Mouse (Mus musculus): ENCODE data around the gene Hbb-bs. TPM values are rescaled to one million over a fixed set of nuclear protein-coding genes. Genes with fewer than 3 reads are reported as not detected.
"Not testable (repeated sequence)": the region's sequence is repeated elsewhere in the genome, so short reads cannot be mapped to it uniquely, and the experiment has no call there.

Gene Hbb-bs
- over 10,000 TPM in 1 of 2 experiments, 1,000 to 10,000 TPM in 1; 4,494 to 12,962 TPM for total RNA-seq (2021)

DNA sequence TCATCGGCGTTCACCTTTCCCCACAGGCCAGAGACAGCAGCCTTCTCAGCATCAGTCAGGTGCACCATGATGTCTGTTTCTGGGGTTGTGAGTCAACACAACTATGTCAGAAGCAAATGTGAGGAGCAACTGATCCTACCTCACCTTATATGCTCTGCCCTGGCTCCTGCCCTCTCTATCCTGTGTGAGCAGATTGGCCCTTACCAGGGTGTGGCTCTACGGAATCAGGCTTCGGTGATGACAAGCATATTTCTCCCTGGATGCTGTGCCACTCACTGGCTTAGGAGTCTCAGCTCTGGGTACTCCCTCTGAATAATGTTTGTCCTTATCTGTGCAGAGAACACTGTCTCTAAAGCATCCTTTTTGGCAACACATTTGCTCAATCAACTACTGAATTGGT lies at the start of gene Hbb-bs:
Gene Hbb-bs (minus strand): TSS at position 289 of the 400 bp plus-strand sequence.
- no peak for DNase-seq

DNA sequence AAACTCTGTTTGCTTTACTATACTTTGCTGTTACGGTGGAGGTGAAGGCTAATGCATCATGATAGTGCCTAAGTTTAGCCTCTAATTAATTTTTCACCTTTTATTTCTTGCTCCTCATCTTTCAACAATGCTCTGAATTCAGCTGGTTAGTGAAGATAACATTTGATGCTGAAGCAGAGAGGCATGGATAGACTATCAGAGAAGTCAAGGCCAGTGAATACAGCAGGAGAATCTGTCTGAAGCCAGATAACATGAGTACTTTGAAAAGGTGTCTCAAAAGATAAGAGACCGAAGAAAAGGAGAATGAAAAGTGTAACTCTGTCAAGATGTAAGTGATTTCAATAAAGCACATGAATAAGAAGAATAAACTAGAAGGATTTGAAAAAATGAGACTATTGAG lies 49.2 kb upstream of the Hbb-bs start:
- DNase-seq, result no peak

DNA sequence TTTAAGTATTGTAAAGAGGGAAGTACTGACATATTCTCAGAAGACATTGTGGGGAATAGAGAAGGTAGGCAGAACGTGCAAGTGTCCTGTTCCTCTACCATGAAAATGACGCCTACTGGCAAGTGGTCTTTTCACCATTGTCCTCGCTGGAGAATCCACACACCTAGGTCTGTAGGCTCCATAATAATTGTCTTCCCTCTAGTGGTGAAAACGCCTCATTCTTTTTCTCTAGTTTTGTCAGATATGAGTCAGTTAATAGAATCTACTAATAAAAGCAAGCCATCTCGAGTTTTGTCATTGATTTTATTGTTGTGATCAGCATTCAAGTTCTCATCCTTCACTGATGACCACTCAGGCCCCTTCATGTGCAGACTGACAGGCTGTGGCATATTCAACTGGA lies 46.6 kb upstream of the Hbb-bs start:
- DNase-seq, result no peak

DNA sequence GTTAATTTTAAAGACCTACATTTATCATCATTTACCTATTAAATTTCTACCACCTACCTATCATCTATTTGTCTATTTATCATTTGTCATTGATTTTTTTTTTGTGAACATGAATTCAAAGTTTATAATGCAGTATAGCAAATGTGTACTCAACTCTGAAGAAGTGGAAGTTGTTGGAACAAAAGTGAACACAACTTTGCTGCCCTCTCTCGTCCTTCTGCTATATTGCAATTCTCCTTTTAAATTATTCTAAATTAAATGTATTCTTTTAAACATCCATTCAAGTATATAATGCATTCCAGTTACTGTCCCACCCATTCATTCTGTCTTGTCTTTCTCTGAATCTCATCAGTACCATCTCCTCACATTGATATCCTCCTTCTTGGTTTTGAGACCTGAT lies 45.2 kb upstream of the Hbb-bs start:
- DNase-seq, result no peak

DNA sequence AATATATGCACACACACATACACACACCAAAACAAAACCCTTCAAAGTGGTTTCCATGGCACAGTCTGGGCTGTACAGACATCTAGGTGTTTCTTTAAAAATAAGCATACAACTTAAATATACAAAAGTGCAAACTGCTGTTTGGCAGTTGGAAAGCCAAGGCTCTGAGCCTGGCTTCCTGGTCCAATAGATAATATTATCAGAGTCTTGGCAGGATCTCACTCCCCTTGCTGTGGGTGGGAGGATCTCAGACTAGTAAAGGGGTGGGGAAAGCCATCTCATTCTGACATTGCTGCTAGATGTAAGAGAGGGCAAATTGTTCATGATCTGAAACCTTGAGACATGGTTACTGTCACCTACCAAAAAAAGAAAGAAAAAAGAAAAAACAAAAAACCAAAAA lies 42.8 kb upstream of the Hbb-bs start:
- no peak for DNase-seq

DNA sequence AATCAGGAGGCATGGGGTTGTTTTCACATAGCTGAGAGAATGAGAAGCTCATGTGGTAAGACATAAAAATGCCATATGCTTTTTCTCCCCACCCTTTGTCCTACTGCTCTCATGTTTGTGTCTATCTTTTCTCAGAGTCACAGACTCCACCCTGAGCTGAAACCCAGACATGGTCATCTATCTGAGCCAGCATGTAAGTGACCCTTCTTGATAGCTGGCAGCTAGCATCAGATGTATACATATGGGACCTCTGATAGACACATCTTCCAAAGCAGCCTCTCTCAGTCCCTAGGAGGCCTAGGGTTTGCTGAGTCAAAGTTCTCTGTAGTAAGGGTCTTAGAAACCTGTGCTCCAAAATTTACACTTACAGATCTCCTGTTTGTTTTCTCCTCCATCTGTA lies 37.8 kb upstream of the Hbb-bs start:
- DNase-seq, result no peak

DNA sequence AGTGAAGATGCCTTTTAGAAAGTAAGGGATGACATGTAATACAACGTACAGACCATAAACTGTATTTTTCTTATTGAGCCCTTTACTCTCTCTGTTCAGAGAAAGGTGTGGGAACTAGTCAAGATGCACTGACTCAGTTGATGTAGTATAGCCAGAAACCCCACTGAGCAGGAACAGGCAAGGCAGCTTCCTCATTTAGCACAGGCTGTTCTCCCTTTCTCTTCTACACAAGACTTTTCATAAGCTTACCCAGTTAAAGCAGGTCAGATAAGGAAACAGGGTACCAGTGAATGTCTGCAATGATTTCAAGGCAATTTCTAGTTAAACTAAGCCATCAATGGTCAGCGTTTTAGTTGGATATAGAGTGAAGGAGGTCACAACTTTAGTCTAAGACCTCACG lies 33.6 kb upstream of the Hbb-bs start:
- DNase-seq, result no peak

DNA sequence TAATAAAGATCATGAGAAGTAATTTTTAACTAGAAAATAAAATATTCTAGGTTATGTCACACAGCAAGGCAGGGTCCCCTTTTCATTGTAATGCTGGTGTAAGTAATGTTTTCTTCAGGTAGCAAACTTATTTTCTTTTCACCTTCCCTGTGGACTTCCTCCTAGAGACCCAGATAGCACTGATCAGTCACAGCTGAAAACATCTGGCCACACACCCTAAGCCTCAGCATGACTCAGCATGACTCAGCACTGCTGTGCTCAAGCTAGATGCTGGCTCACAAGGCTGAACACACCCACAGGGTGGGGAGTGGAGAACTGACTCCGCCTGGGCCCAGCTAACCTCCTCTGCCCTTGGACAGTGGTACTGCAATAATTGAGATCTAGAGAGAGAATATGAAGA lies 33.0 kb upstream of the Hbb-bs start:
- peak; percentile 31 for DNase-seq

DNA sequence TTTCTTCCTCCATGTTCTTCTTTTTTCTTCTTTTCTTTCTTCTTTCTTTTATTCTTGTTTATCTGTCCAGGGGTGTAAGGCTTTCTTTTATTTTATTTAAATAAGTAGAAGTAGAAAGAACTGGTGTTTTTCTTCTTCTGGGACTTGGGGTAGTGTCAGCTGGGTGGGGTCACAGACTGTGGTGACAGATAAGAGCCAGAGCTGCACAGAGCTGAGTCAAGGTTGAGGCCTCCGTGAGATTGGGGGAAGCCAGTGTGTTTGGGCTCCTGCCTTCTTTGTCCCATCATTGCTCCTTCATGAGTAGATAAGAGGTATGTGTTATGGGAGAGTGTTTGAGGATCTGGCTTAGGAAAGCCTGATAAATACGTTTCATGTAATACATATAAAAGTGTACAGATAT lies 31.2 kb upstream of the Hbb-bs start:
- DNase-seq, result no peak

DNA sequence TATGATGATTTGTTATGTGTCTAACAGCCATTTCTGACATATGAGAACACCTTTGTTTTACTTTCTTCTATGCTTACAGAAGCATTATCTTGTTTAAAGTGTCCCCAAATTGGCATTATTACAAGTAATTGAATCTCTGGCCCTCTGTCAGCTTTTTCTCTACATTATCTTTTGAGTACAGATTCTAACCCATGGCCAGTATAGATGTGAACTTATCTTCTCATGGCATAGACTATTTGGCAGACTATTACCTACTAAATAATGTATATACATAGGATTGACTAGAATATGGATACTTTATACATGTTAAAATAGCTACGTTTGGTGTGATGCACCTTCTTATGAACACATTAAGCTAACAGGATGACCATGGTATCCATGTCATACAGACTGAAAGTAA lies 26.8 kb upstream of the Hbb-bs start:
- no peak for DNase-seq

DNA sequence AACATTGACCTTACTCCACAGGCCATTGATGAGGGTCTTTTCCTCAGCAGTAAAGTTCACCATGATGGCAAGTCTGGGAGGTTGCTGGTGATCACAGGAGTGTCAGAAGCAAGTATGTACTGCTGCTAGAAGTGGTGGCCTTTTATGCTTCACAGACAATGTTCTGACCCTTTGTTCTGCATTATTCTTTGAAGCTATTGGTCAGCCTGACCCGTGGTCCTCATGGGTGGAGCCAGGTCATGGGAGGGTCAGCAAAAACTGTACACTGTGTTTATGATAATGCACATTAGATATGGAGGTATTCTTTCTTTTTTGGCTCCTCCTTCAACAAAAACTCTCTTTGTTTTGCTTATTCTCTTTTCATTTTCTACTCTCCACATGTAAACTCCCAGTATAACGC lies 25.2 kb upstream of the Hbb-bs start, which contains the start of gene Hbb-y:
Gene Hbb-y (minus strand): TSS at position 127 of the 400 bp plus-strand sequence.
- DNase-seq, result no peak

DNA sequence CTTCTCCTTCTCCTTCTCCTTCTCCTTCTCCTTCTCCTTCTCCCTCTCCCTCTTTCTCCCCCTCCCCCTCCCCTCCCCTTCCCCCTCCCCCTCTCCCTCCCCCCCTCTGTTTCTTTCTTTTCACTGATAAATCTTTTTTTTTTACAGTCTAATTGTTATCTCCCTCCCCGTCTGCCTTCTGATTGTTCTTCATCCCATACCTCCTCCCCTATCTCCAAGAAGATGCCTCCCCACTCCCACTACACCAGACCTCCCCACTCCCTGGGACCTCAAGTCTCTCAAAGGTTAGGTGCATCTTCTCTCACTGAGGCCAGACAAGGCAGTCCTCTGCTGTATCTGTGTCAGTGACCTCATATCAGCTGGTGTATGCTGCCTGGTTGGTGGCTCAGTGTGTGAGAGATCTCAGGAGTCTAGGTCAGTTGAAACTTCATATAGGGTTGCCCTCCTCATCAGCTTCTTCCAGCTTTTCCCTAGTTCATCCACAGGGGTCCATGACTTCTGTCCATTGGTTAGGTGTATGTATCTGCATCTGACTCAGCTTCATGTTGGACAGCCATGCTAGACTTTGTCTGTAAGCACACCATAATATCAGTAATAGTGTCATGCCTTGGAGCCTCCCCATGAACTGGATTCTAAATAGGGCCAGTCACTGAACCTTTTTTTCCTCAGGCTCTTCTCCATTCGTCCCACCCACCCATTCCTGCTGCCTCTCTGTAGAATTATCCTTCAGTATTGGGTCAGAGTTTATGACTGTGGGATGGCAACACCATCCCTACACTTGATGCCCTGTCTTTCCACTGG lies 16.8 kb upstream of the Hbb-bs start:
- no peak for DNase-seq

DNA sequence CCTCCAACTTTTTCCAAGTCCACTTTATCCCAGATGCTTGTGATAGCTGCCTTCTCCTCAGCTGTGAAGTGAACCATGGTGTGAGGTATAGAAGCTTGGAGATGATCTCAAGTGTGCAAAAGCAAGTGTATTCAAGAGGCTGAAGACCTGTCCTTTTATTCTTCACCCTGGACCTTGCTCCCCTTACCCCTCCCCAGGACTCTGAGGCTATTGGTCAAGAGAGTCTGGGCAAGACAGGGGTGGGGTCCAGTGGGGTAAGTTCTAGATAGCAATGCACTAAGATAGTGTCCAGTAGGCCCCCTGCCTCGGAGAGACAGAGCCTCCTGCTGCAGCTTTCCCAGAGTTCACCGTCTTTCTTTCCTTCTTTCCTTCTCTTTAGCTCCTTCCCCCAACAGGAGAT lies 15.1 kb upstream of the Hbb-bs start, which contains the start of gene Hbb-bh1:
Gene Hbb-bh1 (minus strand): TSS at position 131 of the 400 bp plus-strand sequence.
- no peak for DNase-seq

DNA sequence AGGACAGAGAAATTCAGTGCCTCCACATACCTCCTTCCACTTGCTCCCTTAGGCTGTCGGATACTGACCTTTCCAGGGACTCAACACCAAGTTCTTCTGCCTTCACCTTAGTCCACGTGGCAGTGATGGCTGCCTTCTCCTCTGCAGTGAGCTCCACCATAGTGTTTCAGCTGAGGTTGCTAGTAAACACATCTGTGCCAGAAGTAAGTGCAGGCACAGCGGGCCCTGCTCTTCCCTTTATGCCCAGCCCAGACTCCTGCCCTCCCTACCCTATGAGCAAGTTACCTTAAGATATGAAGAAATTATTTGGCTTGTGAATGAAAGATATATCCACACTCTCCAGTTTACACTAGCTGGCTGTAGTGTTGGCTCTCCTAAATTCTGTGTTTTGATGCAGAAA lies 12.4 kb upstream of the Hbb-bs start, which contains the start of gene Hbb-bh2:
Gene Hbb-bh2 (minus strand): TSS at position 253 of the 400 bp plus-strand sequence.
- DNase-seq, result no peak

DNA sequence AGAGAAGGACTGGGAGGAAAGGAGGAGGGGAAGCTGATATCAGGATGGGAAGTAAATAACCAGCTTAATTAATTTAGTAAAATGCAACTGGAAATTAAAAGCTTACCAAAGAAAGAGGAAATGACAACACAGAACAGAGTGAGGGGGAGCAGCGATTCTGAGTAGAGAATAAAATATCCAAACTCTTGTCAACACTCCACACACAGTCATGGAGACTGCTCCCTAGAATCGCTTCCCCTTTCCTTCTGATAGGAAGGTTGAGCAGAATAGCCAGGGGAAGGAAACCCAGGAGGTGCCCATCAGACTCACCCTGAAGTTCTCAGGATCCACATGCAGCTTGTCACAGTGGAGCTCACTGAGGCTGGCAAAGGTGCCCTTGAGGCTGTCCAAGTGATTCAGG lies 757 bp downstream of the Hbb-bs start:
- DNase-seq, result not testable (repeated sequence)

DNA sequence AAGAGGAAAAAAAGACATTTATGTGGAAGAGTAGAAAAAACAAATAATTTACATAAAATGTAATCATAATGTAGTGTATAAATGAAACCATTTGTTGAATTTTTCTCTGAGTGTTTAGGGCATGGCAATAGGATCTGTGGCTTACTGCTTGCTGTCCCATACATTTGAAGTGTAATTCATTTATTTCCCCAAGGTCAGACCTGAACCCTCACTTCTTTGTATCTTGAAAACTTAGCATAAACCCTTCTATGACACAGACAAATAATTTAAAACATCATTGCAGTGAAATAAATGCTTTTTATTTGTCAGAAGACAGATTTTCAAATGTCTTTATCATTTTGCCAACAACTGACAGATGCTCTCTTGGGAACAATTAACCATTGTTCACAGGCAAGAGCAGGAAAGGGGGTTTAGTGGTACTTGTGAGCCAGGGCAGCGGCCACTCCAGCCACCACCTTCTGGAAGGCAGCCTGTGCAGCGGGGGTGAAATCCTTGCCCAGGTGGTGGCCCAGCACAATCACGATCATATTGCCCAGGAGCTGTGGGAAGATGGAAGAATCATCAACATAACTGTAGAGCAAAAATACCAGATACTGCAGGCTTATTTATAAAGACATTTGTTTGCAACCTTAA lies 1.5 kb downstream of the Hbb-bs start:
- DNase-seq, result no peak

DNA sequence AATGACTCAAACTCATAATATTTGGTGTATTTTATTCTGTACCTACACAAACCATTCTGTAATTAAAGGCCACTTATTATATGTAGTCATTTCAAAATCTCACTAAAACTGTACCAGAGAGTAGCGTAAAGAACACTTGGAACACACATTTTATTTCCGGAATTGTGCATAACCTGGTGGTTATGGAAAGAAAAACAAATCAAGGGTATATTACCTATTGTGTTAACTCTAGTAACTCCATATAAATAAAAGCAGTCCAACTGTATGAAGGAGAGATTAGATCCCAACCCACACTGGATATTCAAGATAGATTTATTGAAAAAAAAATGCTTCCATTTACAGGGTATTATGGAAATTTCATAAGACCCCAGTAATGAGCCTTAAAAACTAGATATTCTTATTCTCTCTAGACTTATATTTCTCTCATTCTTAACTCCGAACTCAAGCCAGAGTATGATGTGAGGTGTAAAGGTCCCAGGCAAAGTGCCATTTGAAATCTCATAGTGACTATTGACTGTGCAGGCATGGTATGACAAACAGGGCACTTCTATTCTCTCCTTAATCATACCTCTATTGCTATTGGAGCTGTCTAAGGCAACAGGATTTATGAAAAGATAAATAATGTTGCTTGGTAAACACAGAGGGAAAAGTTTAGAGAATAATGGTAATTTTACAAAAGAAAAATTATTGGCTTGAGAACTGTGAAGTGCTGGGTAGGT lies 2.2 kb downstream of the Hbb-bs start:
- DNase-seq, result no peak

DNA sequence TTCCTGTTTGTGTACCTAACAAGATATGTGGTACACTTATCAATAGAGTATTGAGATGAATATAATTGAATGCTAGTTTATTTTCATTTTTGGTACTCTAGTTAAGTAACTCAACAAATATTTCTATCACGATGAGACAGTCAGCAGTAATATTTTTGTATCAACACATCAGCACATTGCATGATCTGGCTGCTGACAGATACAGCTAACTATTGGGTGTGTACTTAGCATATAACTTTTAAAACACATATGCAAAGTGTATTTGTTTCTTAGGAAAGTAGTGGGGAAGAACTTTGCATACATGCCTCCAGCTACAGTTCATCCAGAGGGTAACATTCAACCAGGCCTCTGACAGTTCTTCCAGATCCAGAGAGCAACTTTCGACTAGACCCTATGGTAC lies 3.3 kb downstream of the Hbb-bs start:
- DNase-seq, result no peak

DNA sequence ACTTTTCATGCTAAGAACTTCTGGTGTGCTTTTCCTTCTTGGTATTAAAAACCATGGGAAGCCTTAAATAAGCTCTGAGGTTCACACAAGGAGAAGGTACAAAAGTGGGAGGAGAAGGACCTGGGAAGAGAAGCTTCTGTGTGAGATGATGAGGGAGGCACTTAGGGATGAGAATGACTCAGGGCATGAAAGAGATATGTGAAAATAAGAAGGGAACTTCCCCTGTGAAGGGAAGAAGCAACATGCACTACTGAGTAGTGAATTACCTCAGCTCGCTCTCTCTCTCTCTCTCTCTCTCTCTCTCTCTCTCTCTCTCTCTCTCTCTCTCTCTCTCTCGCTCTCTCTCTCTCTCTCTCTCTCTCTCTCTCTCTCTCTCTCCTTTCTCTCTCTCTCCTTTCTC lies 12.8 kb downstream of the Hbb-bs start:
- DNase-seq, result not testable (repeated sequence)

DNA sequence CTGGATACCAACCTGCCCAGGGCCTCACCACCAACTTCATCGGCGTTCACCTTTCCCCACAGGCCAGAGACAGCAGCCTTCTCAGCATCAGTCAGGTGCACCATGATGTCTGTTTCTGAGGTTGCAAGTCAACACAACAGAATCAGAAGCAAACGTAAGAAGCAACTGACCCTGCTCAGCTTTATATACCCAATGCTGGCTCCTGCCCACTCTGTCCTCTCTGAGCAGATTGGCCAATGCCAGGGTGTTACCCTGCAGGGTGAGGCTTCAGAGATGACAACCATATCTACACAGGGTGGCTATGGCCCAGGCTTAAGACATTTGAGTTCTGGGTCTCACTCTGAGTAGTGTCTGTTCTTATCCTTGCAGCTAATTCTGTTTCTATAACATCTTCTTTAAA lies 14.1 kb downstream of the Hbb-bs start, which contains the start of gene Hbb-bt:
Gene Hbb-bt (minus strand): TSS at position 231 of the 400 bp plus-strand sequence.
- no peak for DNase-seq

DNA sequence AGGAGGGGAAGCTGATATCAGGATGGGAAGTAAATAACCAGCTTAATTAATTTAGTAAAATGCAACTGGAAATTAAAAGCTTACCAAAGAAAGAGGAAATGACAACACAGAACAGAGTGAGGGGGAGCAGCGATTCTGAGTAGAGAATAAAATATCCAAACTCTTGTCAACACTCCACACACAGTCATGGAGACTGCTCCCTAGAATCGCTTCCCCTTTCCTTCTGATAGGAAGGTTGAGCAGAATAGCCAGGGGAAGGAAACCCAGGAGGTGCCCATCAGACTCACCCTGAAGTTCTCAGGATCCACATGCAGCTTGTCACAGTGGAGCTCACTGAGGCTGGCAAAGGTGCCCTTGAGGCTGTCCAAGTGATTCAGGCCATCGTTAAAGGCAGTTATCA lies 14.7 kb downstream of the Hbb-bs start:
- DNase-seq, result not testable (repeated sequence)

DNA sequence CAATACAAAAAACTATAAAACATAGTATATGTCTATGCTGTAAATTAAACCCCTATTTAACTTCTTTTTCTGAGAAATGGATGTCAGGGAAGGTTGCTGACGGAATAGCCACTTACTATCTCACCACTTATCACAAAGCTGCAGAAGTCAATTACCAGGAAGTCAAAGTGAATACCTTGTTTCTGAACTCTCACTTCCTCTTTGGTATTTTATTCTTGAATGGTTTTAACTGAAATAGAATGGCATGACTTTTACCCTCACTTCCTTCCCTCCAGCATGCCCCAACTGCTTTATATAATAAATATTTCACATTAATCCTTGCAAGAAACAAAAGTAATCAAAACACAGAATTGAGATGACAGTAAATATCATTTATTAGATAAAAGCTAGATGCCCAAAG lies 15.7 kb downstream of the Hbb-bs start:
- no peak for DNase-seq

DNA sequence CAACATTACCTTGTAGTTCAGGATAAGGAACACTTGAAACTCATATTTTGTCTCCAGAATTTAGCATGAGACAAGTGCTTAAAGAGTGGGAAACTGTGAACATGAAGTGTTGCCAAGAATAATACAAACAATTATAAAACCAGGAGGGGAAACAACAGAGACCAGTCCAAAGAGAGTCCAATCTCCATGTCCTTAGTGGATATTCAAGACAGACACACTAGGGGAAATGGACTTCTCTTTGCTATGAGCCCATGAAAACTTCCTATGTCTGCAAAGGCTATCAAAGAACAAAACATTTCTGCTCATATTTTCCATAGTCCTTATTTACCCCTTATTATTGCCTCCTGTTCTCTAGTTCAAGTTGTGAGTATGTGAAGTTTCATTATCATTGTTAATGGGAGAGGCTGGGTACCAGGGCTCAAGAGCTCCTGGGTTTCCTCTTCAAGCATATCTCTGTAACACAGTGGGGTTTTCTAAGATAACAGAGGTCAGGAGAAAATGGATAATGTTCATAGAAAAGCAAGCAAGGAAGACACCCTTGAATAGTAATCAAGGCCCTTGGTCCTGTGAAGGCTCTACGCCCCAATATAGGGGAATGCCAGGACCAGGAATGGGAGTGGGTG lies 16.6 kb downstream of the Hbb-bs start:
- DNase-seq, result no peak

All from heart, postnatal 4 days (tissue).